Mouse (Mus musculus): ENCODE data around the gene Rsph9. TPM values are rescaled to one million over a fixed set of nuclear protein-coding genes. Genes with fewer than 3 reads are reported as not detected.

Gene Rsph9
- total RNA-seq, 2 experiments from 2014 or later, result 17.7 to 19.5 TPM

GRCm38 (mm10) chr17:46154336-46154735, 10.3 kb upstream of the Rsph9 start:
- DNase-seq (ENCODE audit: low spot score in 2 of 2), result no peak
- intact Hi-C loops (cut with DNase I), result no loop called here

GRCm38 (mm10) chr17:46152847-46153782, 9.1 kb upstream of the Rsph9 start, which contains the start of gene Mad2l1bp:
Mad2l1bp (minus strand) TSS chr17:46153553.
- intact Hi-C loops (cut with DNase I), result no loop called here
- DNase-seq (ENCODE audit: low spot score in 2 of 2), result peak; percentile 86 to 88

- DNase-seq (ENCODE audit: low spot score in 2 of 2), result no peak
- intact Hi-C loops (cut with DNase I), result no loop called here
Observed at GRCm38 (mm10) chr17:46139872-46140271, 4.1 kb downstream of the Rsph9 start.

- no peak for DNase-seq (ENCODE audit: low spot score in 2 of 2)
- intact Hi-C loops (cut with DNase I), result no loop called here
Observed at GRCm38 (mm10) chr17:46138563-46139236, 5.3 kb downstream of the Rsph9 start.

GRCm38 (mm10) chr17:46132862-46133261, 11.2 kb downstream of the Rsph9 start:
- no peak for DNase-seq (ENCODE audit: low spot score in 2 of 2)
- intact Hi-C loops (cut with DNase I), result loop anchor here (1.0 to 5.0 kb wide), 2 partner anchors 101 to 402 kb away; partner anchors contain the start of gene Vegfa

- peak; percentile 56 to 62 for DNase-seq (ENCODE audit: low spot score in 2 of 2)
- intact Hi-C loops (cut with DNase I), result loop anchor here (1.0 to 5.0 kb wide), 2 partner anchors 100 to 401 kb away; partner anchors contain the start of gene Vegfa
Observed at GRCm38 (mm10) chr17:46132058-46132718, 11.8 kb downstream of the Rsph9 start.

- no peak for DNase-seq (ENCODE audit: low spot score in 2 of 2)
- intact Hi-C loops (cut with DNase I), result loop anchor here (5.0 kb wide), 1 partner anchor 98 kb away; the partner anchor contains the start of gene Vegfa
Observed at GRCm38 (mm10) chr17:46129741-46130498, 14.1 kb downstream of the Rsph9 start.

GRCm38 (mm10) chr17:46127814-46128493, 16.1 kb downstream of the Rsph9 start:
- intact Hi-C loops (cut with DNase I), result no loop called here
- no peak for DNase-seq (ENCODE audit: low spot score in 2 of 2)

- intact Hi-C loops (cut with DNase I), result no loop called here
- no peak for DNase-seq (ENCODE audit: low spot score in 2 of 2)
Observed at GRCm38 (mm10) chr17:46126608-46127007, 17.4 kb downstream of the Rsph9 start.

GRCm38 (mm10) chr17:46123953-46124700, 19.9 kb downstream of the Rsph9 start:
- no peak for DNase-seq (ENCODE audit: low spot score in 2 of 2)
- intact Hi-C loops (cut with DNase I), result no loop called here

- intact Hi-C loops (cut with DNase I), result no loop called here
- DNase-seq (ENCODE audit: low spot score in 2 of 2), result no peak
Observed at GRCm38 (mm10) chr17:46123285-46123684, 20.7 kb downstream of the Rsph9 start.

GRCm38 (mm10) chr17:46122791-46123190, 21.2 kb downstream of the Rsph9 start:
- no peak for DNase-seq (ENCODE audit: low spot score in 2 of 2)
- intact Hi-C loops (cut with DNase I), result no loop called here

GRCm38 (mm10) chr17:46119641-46120040, 24.4 kb downstream of the Rsph9 start:
- intact Hi-C loops (cut with DNase I), result no loop called here
- peak; percentile 43 to 64 for DNase-seq (ENCODE audit: low spot score in 2 of 2)

GRCm38 (mm10) chr17:46118423-46118850, 25.6 kb downstream of the Rsph9 start:
- intact Hi-C loops (cut with DNase I), result no loop called here
- no peak for DNase-seq (ENCODE audit: low spot score in 2 of 2)

- intact Hi-C loops (cut with DNase I), result no loop called here
- no peak for DNase-seq (ENCODE audit: low spot score in 2 of 2)
Observed at GRCm38 (mm10) chr17:46117623-46118422, 26.2 kb downstream of the Rsph9 start.

GRCm38 (mm10) chr17:46116881-46117280, 27.1 kb downstream of the Rsph9 start:
- DNase-seq (ENCODE audit: low spot score in 2 of 2), result no peak

GRCm38 (mm10) chr17:46116138-46116537, 27.9 kb downstream of the Rsph9 start:
- intact Hi-C loops (cut with DNase I), result no loop called here
- no peak for DNase-seq (ENCODE audit: low spot score in 2 of 2)

More at GRCm38 (mm10) chr17:46116881-46117280, 27.1 kb downstream of the Rsph9 start:
- intact Hi-C loops (cut with DNase I), result no loop called here
